Mouse (Mus musculus) embryonic facial prominence, embryonic 14.5 days (tissue): Measurements from ENCODE around the gene Cobll1. TPM values are rescaled to one million over a fixed set of nuclear protein-coding genes. Genes with fewer than 3 reads are reported as not detected.

Experiments used
- ATAC-seq: fragments of 200-750 bp; cut with Nextera tagmentation; 2 replicates; pipeline ENCODE4 v1.8.0; 2017; ENCODE audit warnings: low read depth, moderate number of reproducible peaks, moderate TSS enrichment
- DNase-seq: peaks from one replicate; pipeline ENCODE4 v3.0.0-alpha.2; 2015; ENCODE audit warnings: low spot score
- H3K27ac ChIP-seq: fragments of 300-500 bp; sonication (generic); replicated peaks from 2 replicates; pipeline ENCODE4 v1.5.1; 2014; ENCODE audit warnings: low read depth, mild to moderate bottlenecking, low read length, moderate library complexity
- H3K27me3 ChIP-seq: fragments of 300-500 bp; sonication (generic); replicated peaks from 2 replicates; pipeline ENCODE4 v1.6.1; 2014; ENCODE audit warnings: low read length; ENCODE audit not compliant: control insufficient read depth, insufficient read depth
- H3K36me3 ChIP-seq: fragments of 300-500 bp; sonication (generic); 2 replicates; pipeline ENCODE4 v1.6.1; 2014; ENCODE audit warnings: low read length, mixed read lengths; ENCODE audit not compliant: control insufficient read depth, insufficient read depth
- H3K4me1 ChIP-seq: fragments of 300-500 bp; sonication (generic); 2 replicates; pipeline ENCODE4 v1.6.1; 2014; ENCODE audit warnings: antibody characterized with exemption, low read length; ENCODE audit not compliant: control insufficient read depth, insufficient read depth
- H3K4me2 ChIP-seq: fragments of 300-500 bp; sonication (generic); 2 replicates; pipeline ENCODE4 v1.6.1; 2014; ENCODE audit warnings: low read depth, mild to moderate bottlenecking, low read length, moderate library complexity, mixed read lengths
- H3K4me3 ChIP-seq: fragments of 300-500 bp; sonication (generic); 2 replicates; pipeline ENCODE4 v1.5.1; 2014; ENCODE audit warnings: low read depth, mild to moderate bottlenecking, low read length
- H3K9ac ChIP-seq: fragments of 300-500 bp; sonication (generic); 2 replicates; pipeline ENCODE4 v1.6.1; 2014; ENCODE audit warnings: low read depth, mild to moderate bottlenecking, low read length, moderate library complexity, mixed read lengths
- H3K9me3 ChIP-seq: fragments of 300-500 bp; sonication (generic); 2 replicates; pipeline ENCODE4 v1.6.1; 2016; ENCODE audit warnings: low read length; ENCODE audit not compliant: control insufficient read depth
- WGBS: fragments of 180-500 bp; shearing (Covaris S2); extraction: QIAGEN DNeasy Blood & Tissue Kit; methylation state at CpG from one replicate; pipeline ENCODE4 v1.1.7; 2014; 5-methylcytosine and 5-hydroxymethylcytosine counted together
- polyA plus RNA-seq: library from polyadenylated mRNA; unstranded; fragments of >200 nt; fragmentation: Nextera tagmentation; extraction: Ambion mirVana; gene quantifications from 2 replicates; pipeline ENCODE4 v1.2.1, GENCODE M21; 2014

The Cobll1 gene
- polyA plus RNA-seq, 1 experiment from 2014 or later: 4.1 TPM

GRCm38 (mm10) chr2:65249575-65249974 is 10.4 kb upstream of the Cobll1 start:
- Histone ChIP-seq H3K9ac (no peak overlapping the region), H3K27ac (no peak overlapping the region), H3K4me1 (no peaks in the 10 kb centered on the region), H3K4me3 (no peak overlapping the region), H3K36me3 (no peaks in the 10 kb centered on the region), H3K27me3 (no peaks in the 10 kb centered on the region), H3K9me3 (no peaks in the 10 kb centered on the region), H3K4me2 (no peak overlapping the region)
- DNase-seq: no peak
- ATAC-seq: no peak
- WGBS: 63% methylated on average over 2 of the region's 2 CpGs

GRCm38 (mm10) chr2:65240173-65240745 is 1.1 kb upstream of the Cobll1 start:
- DNase-seq (no peak), ATAC-seq (no peak)
- Histone ChIP-seq H3K27ac (no peak overlapping the region), H3K9ac (no peak overlapping the region), H3K4me1 (peaks cover 3% of the 10 kb centered on the region; the same call in 1 of the 2 replicates), H3K4me2 (no peak overlapping the region), H3K36me3 (no peaks in the 10 kb centered on the region), H3K9me3 (no peaks in the 10 kb centered on the region), H3K4me3 (no peak overlapping the region), H3K27me3 (0 out of 2 replicates have a peak, but pooled peaks cover 8% of the 10 kb centered on the region)
- WGBS: 67% methylated on average over 5 of the region's 5 CpGs

GRCm38 (mm10) chr2:65238171-65238963 is 836 bp downstream of the Cobll1 start:
- WGBS: under 1% methylated on average over 36 of the region's 114 CpGs

DNA sequence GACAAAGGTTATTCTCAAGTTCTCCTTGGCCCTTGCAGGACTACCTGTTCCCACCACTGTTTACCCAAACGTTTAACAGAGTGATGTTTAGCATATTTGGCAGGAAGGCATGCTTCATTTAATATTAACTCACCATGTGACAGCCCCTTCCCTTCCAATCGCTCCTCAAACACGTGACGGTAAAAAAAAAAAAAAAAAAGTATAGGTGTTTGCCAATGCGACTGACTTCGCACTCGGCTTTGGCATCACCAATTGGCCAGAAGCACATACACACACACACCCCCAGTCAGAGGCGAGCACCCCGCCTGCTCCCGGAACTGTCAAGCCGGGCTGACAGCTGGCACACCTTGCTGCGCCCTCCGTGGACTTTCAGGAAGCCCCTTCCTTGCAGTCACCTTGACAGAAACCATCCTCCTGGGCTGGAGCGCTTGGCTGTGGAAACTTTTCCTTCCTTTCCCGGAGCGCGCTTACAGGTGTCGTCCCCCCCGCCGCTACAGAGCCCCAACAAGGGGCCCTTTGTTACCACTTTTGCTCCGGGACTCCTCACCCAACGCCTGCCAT is 1.5 kb downstream of the Cobll1 start:
- H3K27me3 ChIP-seq: 0 out of 2 replicates have a peak, but pooled peaks cover 8% of the 10 kb centered on the region
- no peak for ATAC-seq

More at GRCm38 (mm10) chr2:65238171-65238963, 836 bp downstream of the Cobll1 start:
- Histone ChIP-seq H3K27me3 (0 out of 2 replicates have a peak, but pooled peaks cover 8% of the 10 kb centered on the region), H3K4me3 (peak overlapping the region; percentile 79), H3K27ac (peak overlapping the region; percentile 52), H3K4me1 (peaks cover 3% of the 10 kb centered on the region; the same call in 1 of the 2 replicates), H3K9ac (peak overlapping the region; percentile 75), H3K9me3 (no peaks in the 10 kb centered on the region), H3K36me3 (no peaks in the 10 kb centered on the region), H3K4me2 (peak overlapping the region; percentile 99)
- DNase-seq (peak; percentile 81), ATAC-seq (peak; percentile 90)

GRCm38 (mm10) chr2:65237116-65237515 is 2.1 kb downstream of the Cobll1 start:
- Histone ChIP-seq H3K4me2 (peak overlapping the region; percentile 99), H3K27ac (no peak overlapping the region)

More for the DNA sequence above, 1.5 kb downstream of the Cobll1 start:
- peak; percentile 19 for DNase-seq
- peak overlapping the region; percentile 79 for H3K4me3 ChIP-seq
- H3K4me2 ChIP-seq: peak overlapping the region; percentile 99
- H3K36me3 ChIP-seq: no peaks in the 10 kb centered on the region
- H3K9ac ChIP-seq: peak overlapping the region; percentile 75
- H3K4me1 ChIP-seq: peaks cover 3% of the 10 kb centered on the region; the same call in 1 of the 2 replicates
- no peaks in the 10 kb centered on the region for H3K9me3 ChIP-seq
- H3K27ac ChIP-seq: no peak overlapping the region
- WGBS: under 1% methylated on average over 16 of the region's 22 CpGs

DNA sequence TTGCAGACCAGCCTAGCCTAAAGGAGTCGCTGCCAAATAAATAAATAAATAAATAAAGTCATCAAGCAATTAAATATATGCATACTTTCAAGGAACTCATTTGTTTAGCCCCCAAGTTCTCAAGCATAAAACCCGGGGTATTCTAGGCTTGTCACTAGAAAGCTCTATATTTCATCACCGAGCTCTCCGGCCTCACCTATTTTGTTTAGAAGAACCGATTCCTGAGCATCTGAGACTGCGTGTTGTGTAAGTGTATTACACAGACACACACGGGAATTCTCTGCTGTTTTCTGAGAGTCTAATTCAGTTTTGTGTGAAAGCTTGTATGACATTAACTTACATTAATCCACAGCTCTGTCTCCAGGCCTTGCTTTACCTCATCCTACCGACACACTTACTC is 2.6 kb downstream of the Cobll1 start:
- no peak overlapping the region for H3K4me3 ChIP-seq
- no peaks in the 10 kb centered on the region for H3K36me3 ChIP-seq
- 0 out of 2 replicates have a peak, but pooled peaks cover 8% of the 10 kb centered on the region for H3K27me3 ChIP-seq
- no peak overlapping the region for H3K4me2 ChIP-seq
- no peaks in the 10 kb centered on the region for H3K9me3 ChIP-seq
- DNase-seq: no peak
- H3K9ac ChIP-seq: no peak overlapping the region
- WGBS: 83% methylated on average over 8 of the region's 8 CpGs
- H3K4me1 ChIP-seq: peaks cover 3% of the 10 kb centered on the region; the same call in 1 of the 2 replicates
- no peak for ATAC-seq
- no peak overlapping the region for H3K27ac ChIP-seq

More at GRCm38 (mm10) chr2:65237116-65237515, 2.1 kb downstream of the Cobll1 start:
- peak; percentile 65 for DNase-seq
- Histone ChIP-seq H3K4me1 (peaks cover 3% of the 10 kb centered on the region; the same call in 1 of the 2 replicates), H3K9me3 (no peaks in the 10 kb centered on the region), H3K9ac (no peak overlapping the region), H3K4me3 (peak overlapping the region; percentile 79), H3K27me3 (0 out of 2 replicates have a peak, but pooled peaks cover 8% of the 10 kb centered on the region), H3K36me3 (no peaks in the 10 kb centered on the region)
- WGBS: 48% methylated on average over 8 of the region's 8 CpGs
- ATAC-seq: no peak

DNA sequence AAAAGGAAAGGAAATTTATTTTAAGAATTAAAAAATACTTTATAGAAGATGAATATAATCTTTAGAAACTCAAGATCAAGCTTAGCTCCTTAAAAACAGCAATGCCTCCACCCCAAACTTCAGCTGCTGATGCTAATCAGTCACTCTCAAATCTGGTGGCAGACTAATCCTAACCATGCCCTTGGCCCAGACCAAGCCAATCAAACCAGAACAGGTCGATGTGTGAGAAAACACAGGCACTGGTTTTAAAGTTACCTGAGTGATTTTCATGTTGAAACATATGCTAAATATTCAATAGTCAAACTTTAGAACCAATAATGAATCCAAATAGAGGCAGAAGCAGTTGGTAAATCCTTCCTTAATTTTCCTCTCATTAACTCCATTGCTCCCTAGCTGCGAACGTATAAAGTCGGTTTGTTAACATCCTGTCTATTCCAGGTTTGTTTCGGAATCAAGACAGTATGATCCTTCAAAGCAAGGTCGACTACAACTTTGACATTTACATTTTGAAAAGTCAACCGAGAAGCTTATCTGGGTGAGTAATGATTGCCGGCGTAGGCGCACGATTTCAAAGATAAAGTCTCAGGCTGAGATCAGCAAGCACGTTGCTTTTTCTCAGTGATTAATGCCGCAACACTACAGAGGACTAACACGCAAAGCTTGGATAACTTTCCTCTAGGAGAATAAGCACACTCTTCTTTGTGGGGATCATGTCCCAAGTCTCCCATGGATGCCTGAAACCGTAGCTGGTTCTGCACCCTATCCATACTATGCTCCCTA is 6.3 kb downstream of the Cobll1 start:
- WGBS: 84% methylated on average over 15 of the region's 15 CpGs
- H3K4me3 ChIP-seq: no peak overlapping the region
- no peaks in the 10 kb centered on the region for H3K36me3 ChIP-seq
- H3K4me2 ChIP-seq: no peak overlapping the region
- peaks cover 3% of the 10 kb centered on the region; the same call in 1 of the 2 replicates for H3K4me1 ChIP-seq
- ATAC-seq: no peak
- no peak overlapping the region for H3K27ac ChIP-seq
- 0 out of 2 replicates have a peak, but pooled peaks cover 6% of the 10 kb centered on the region for H3K27me3 ChIP-seq
- no peak overlapping the region for H3K9ac ChIP-seq
- no peaks in the 10 kb centered on the region for H3K9me3 ChIP-seq
- no peak for DNase-seq

- Histone ChIP-seq H3K36me3 (no peaks in the 10 kb centered on the region), H3K27me3 (no peaks in the 10 kb centered on the region), H3K4me2 (no peak overlapping the region), H3K27ac (no peak overlapping the region), H3K4me1 (no peaks in the 10 kb centered on the region), H3K9me3 (no peaks in the 10 kb centered on the region), H3K4me3 (no peak overlapping the region), H3K9ac (no peak overlapping the region)
- ATAC-seq (no peak), DNase-seq (no peak)
- WGBS: 63% methylated on average over 7 of the region's 7 CpGs
These were observed 10.8 kb downstream of the Cobll1 start for GRCm38 (mm10) chr2:65228426-65228825.
